26 mouse cellular contexts compared by ENCODE assay signal in the genomic region with DNA sequence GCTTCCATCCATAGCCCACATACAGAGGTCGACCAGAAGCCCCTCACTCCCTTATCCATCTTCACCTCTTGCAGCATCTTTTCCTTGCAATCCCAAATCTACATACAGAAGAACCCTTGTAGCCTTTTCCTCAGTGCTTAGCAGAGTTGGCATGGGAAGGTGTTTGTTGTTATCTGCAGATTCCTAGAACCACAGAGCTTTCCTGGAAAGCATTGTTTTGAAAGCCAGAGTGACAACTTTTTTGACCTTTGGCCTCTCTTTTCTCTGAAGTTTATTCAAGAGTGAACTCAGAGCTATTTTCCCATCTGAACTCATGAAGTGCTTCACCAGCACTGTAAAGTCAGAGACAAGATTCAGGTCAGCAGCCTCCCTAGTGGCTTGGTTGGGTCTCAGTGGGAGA.
"Had no signal": no experiment of that assay in that cellular context is flagged by ENCODE, and none has a peak within 500 bp of the region (broad histone marks: within the 10 kb centered on the region; RNA-seq: fewer than 3 reads in every experiment).

No protein-coding gene starts in this region.

- H3K36me3 ChIP-seq: heart, embryonic 10.5 days; heart, embryonic 12.5 days; hindbrain, embryonic 10.5 days; hindbrain, embryonic 12.5 days; kidney, embryonic 15.5 days; limb, embryonic 13.5 days; limb, embryonic 15.5 days; liver, embryonic 13.5 days had no signal

- H3K27me3 ChIP-seq: hindbrain, embryonic 12.5 days; kidney, embryonic 15.5 days; limb, embryonic 13.5 days; limb, embryonic 15.5 days; liver, embryonic 13.5 days had no signal

- DNase-seq: gastrocnemius, adult 2 months; gastrocnemius, postnatal 10 days; gastrocnemius, postnatal 25 days; heart, adult 18-20 months; heart, postnatal 10 days; heart, postnatal 4 days; kidney, adult 18-20 months; kidney, adult 9 months; kidney, postnatal 14 days; kidney, postnatal 4 days; left cerebral cortex, postnatal 4 days; liver, embryonic 13.5 days had no signal

- H3K4me3 ChIP-seq: gastrocnemius, adult 2 months; heart, embryonic 10.5 days; heart, embryonic 12.5 days; hindbrain, embryonic 10.5 days; hindbrain, embryonic 12.5 days; kidney, embryonic 15.5 days; layer of hippocampus, adult 2 months; left cerebral cortex, adult 2 months; limb, embryonic 13.5 days; limb, embryonic 15.5 days; liver, embryonic 13.5 days had no signal

- H3K9me3 ChIP-seq: heart, embryonic 10.5 days; hindbrain, embryonic 12.5 days; kidney, embryonic 15.5 days; limb, embryonic 15.5 days; liver, embryonic 13.5 days had no signal

- ATAC-seq: hindbrain, embryonic 16.5 days; inflammation-experienced regulatory T-cells, adult 6 months; intestine, embryonic 16.5 days had no signal

- H3K9ac ChIP-seq: heart, embryonic 12.5 days; hindbrain, embryonic 12.5 days; hindbrain, embryonic 14.5 days; kidney, embryonic 15.5 days; limb, embryonic 13.5 days; limb, embryonic 15.5 days; liver, embryonic 13.5 days had no signal

- H3K4me2 ChIP-seq: heart, embryonic 12.5 days; hindbrain, embryonic 12.5 days; hindbrain, embryonic 14.5 days; kidney, embryonic 15.5 days; limb, embryonic 13.5 days; limb, embryonic 15.5 days; liver, embryonic 13.5 days had no signal

- H3K4me1 ChIP-seq: hindbrain, embryonic 10.5 days; hindbrain, embryonic 12.5 days; limb, embryonic 13.5 days; limb, embryonic 15.5 days; liver, embryonic 13.5 days had no signal

- H3K27ac ChIP-seq: gastrocnemius, adult 2 months; heart, embryonic 10.5 days; hindbrain, embryonic 10.5 days; hindbrain, embryonic 12.5 days; hindbrain, embryonic 14.5 days; kidney, embryonic 15.5 days; kidney, postnatal 0 days; layer of hippocampus, adult 2 months; left cerebral cortex, adult 2 months; limb, embryonic 13.5 days; limb, embryonic 15.5 days; liver, embryonic 13.5 days had no signal
